Mouse (Mus musculus) stomach, postnatal 0 days (tissue): ENCODE data around the gene 9930021J03Rik. TPM values are rescaled to one million over a fixed set of nuclear protein-coding genes. Genes with fewer than 3 reads are reported as not detected.

Source experiments
- ATAC-seq: fragments of 200-750 bp; cut with Nextera tagmentation; 2 replicates; pipeline ENCODE4 v1.8.0; 2017; ENCODE audit not compliant: low FRiP score, low TSS enrichment
- DNase-seq: peaks from one replicate; pipeline ENCODE4 v3.0.0-alpha.2; 2016; ENCODE audit warnings: low spot score
- H3K27ac ChIP-seq: fragments of 300-500 bp; sonication (generic); replicated peaks from 2 replicates; pipeline ENCODE4 v1.5.1; 2014; ENCODE audit warnings: mild to moderate bottlenecking, control low read depth
- H3K27me3 ChIP-seq: fragments of 300-500 bp; sonication (generic); 2 replicates; pipeline ENCODE4 v1.6.1; 2014; ENCODE audit warnings: low read length; ENCODE audit not compliant: control insufficient read depth, insufficient read depth
- H3K36me3 ChIP-seq: fragments of 300-500 bp; sonication (generic); 2 replicates; pipeline ENCODE4 v1.6.1; 2014; ENCODE audit warnings: low read length, mixed read lengths; ENCODE audit not compliant: control insufficient read depth, insufficient read depth
- H3K4me1 ChIP-seq: fragments of 300-500 bp; sonication (generic); replicated peaks from 2 replicates; pipeline ENCODE4 v1.6.1; 2014; ENCODE audit warnings: antibody characterized with exemption; ENCODE audit not compliant: control insufficient read depth, insufficient read depth
- H3K4me2 ChIP-seq: fragments of 300-500 bp; sonication (generic); replicated peaks from 2 replicates; pipeline ENCODE4 v1.6.1; 2014; ENCODE audit warnings: low read depth, mild to moderate bottlenecking, control low read depth, moderate library complexity
- H3K4me3 ChIP-seq: fragments of 300-500 bp; sonication (generic); 2 replicates; pipeline ENCODE4 v1.5.1; 2014; ENCODE audit warnings: low read depth, low read length, control low read depth
- H3K9ac ChIP-seq: fragments of 300-500 bp; sonication (generic); 2 replicates; pipeline ENCODE4 v1.6.1; 2014; ENCODE audit warnings: mild to moderate bottlenecking, low read length, control low read depth, mixed read lengths
- H3K9me3 ChIP-seq: fragments of 300-500 bp; sonication (generic); 2 replicates; pipeline ENCODE4 v1.6.1; 2016; ENCODE audit warnings: low read length; ENCODE audit not compliant: control insufficient read depth
- CTCF ChIP-seq: IDR thresholded peaks from 2 replicates; pipeline ENCODE4 v1.5.1; 2016; ENCODE audit warnings: antibody characterized with exemption, low read depth, mild to moderate bottlenecking, moderate library complexity
- EP300 ChIP-seq: optimal IDR thresholded peaks from 2 replicates; pipeline ENCODE3; 2016; ENCODE audit warnings: antibody characterized with exemption
- WGBS: fragments of 180-500 bp; shearing (Covaris S2); extraction: QIAGEN DNeasy Blood & Tissue Kit; methylation state at CpG from one replicate; pipeline ENCODE4 v1.1.7; 2014; 5-methylcytosine and 5-hydroxymethylcytosine counted together
- polyA plus RNA-seq: library from polyadenylated mRNA; unstranded; fragments of >200 nt; fragmentation: Nextera tagmentation; extraction: Ambion mirVana; gene quantifications from 2 replicates; pipeline ENCODE4 v1.2.1, GENCODE M21; 2015

The 9930021J03Rik gene
- polyA plus RNA-seq, 1 experiment from 2014 or later = 2.8 TPM

GRCm38 (mm10) chr19:29664934-29665333, 140.9 kb downstream of the 9930021J03Rik start:
- DNase-seq = no peak
- Histone ChIP-seq H3K4me3 (no peak overlapping the region), H3K4me2 (no peak overlapping the region), H3K27ac (no peak overlapping the region), H3K27me3 (no peaks in the 10 kb centered on the region), H3K9ac (no peak overlapping the region), H3K9me3 (no peaks in the 10 kb centered on the region), H3K36me3 (no peaks in the 10 kb centered on the region), H3K4me1 (no peaks in the 10 kb centered on the region)
- no peak for ATAC-seq
- 68% methylated on average over 5 of the region's 5 CpGs for WGBS
- TF ChIP-seq EP300 (no peak), CTCF (no peak)

Other genes starting within 250 kb of the 9930021J03Rik start
- gene Ermp1, start 157.6 kb downstream of the 9930021J03Rik start, polyA plus RNA-seq = 19.9 and 23.0 TPM in 2 replicates
- gene Mlana, start 108.2 kb downstream of the 9930021J03Rik start, polyA plus RNA-seq = not detected in 2 replicates
- gene Ranbp6, start 7.0 kb upstream of the 9930021J03Rik start, polyA plus RNA-seq = 7.4 and 7.8 TPM in 2 replicates
- gene Il33, start 119.1 kb upstream of the 9930021J03Rik start, polyA plus RNA-seq = 54.4 and 63.6 TPM in 2 replicates
- not detected in 2 replicates for gene Trpd52l3, start 197.8 kb upstream of the 9930021J03Rik start, polyA plus RNA-seq
- gene Uhrf2, start 224.5 kb upstream of the 9930021J03Rik start, polyA plus RNA-seq = 23.4 and 26.5 TPM in 2 replicates